Mouse (Mus musculus) thymus, adult 2 months (tissue): ENCODE measurements at regions not wholly inside any gene's neighbourhood (a gene's known extent, or its start where the extent isn't known, plus 50 kb on each side); places are given as distances from the start of the nearest gene placed in this dataset.

ENCODE experiments used
- CTCF ChIP-seq: fragments of 200-500 bp; IDR thresholded peaks from 2 replicates; pipeline ENCODE4 v1.5.1; 2012; ENCODE audit warnings: mild to moderate bottlenecking, control low read depth, low read length, moderate library complexity, borderline replicate concordance; ENCODE audit not compliant: control insufficient read depth, poor library complexity, insufficient read depth; ENCODE audit errors: extremely low read depth
- POLR2A ChIP-seq: fragments of 200-500 bp; IDR thresholded peaks from 2 replicates; pipeline ENCODE4 v1.6.1; 2012; ENCODE audit warnings: mild to moderate bottlenecking, low read length, control low read depth, moderate library complexity; ENCODE audit not compliant: control insufficient read depth, poor library complexity, insufficient read depth; ENCODE audit errors: extremely low read depth

- no peak for TF ChIP-seq POLR2A
- no peak for TF ChIP-seq CTCF
Observed at GRCm38 (mm10) chrX:167031543-167031942, 177.6 kb downstream of the Tmsb4x start.
